Mouse (Mus musculus) lung, postnatal 0 days (tissue): ENCODE measurements around the gene Cuta. TPM values are rescaled to one million over a fixed set of nuclear protein-coding genes. Genes with fewer than 3 reads are reported as not detected.

Experiments
- ATAC-seq: fragments of 200-750 bp; cut with Nextera tagmentation; 2 replicates; pipeline ENCODE4 v1.8.0; 2017; ENCODE audit warnings: moderate library complexity
- DNase-seq: peaks from one replicate; pipeline ENCODE4 v3.0.0-alpha.2; 2016; ENCODE audit warnings: low spot score
- H3K27ac ChIP-seq: fragments of 300-500 bp; sonication (generic); 2 replicates; pipeline ENCODE4 v1.5.1; 2014; ENCODE audit warnings: antibody characterized with exemption, mild to moderate bottlenecking, low read length, mixed read lengths
- H3K27me3 ChIP-seq: fragments of 300-500 bp; sonication (generic); replicated peaks from 2 replicates; pipeline ENCODE4 v1.6.1; 2014; ENCODE audit warnings: low read length, mixed read lengths; ENCODE audit not compliant: insufficient read depth
- H3K36me3 ChIP-seq: fragments of 300-500 bp; sonication (generic); 2 replicates; pipeline ENCODE4 v1.6.1; 2014; ENCODE audit warnings: low read length, mixed read lengths; ENCODE audit not compliant: insufficient read depth
- H3K4me1 ChIP-seq: fragments of 300-500 bp; sonication (generic); 2 replicates; pipeline ENCODE4 v1.6.1; 2014; ENCODE audit warnings: antibody characterized with exemption, low read depth, low read length, mixed read lengths; ENCODE audit not compliant: insufficient read depth
- H3K4me2 ChIP-seq: fragments of 300-500 bp; sonication (generic); replicated peaks from 2 replicates; pipeline ENCODE4 v1.6.1; 2014; ENCODE audit warnings: low read depth, mild to moderate bottlenecking, low read length, moderate library complexity, mixed read lengths
- H3K4me3 ChIP-seq: fragments of 300-500 bp; sonication (generic); 2 replicates; pipeline ENCODE4 v1.5.1; 2014; ENCODE audit warnings: low read depth, low read length
- H3K9ac ChIP-seq: fragments of 300-500 bp; sonication (generic); replicated peaks from 2 replicates; pipeline ENCODE4 v1.6.1; 2014; ENCODE audit warnings: low read depth, mild to moderate bottlenecking
- H3K9me3 ChIP-seq: fragments of 300-500 bp; sonication (generic); 2 replicates; pipeline ENCODE4 v1.6.1; 2016; ENCODE audit warnings: low read length, mixed read lengths
- CTCF ChIP-seq: IDR thresholded peaks from 2 replicates; pipeline ENCODE4 v1.5.1; 2016; ENCODE audit warnings: antibody characterized with exemption, mild to moderate bottlenecking
- EP300 ChIP-seq: IDR thresholded peaks from 2 replicates; pipeline ENCODE4 v1.6.1; 2016; ENCODE audit warnings: antibody characterized with exemption, mild to moderate bottlenecking, control low read depth
- WGBS: fragments of 180-500 bp; shearing (Covaris S2); extraction: QIAGEN DNeasy Blood & Tissue Kit; methylation state at CpG from one replicate; pipeline ENCODE4 v1.1.7; 2014; 5-methylcytosine and 5-hydroxymethylcytosine counted together
- polyA plus RNA-seq: library from polyadenylated mRNA; unstranded; fragments of >200 nt; fragmentation: Nextera tagmentation; extraction: Ambion mirVana; gene quantifications from 2 replicates; pipeline ENCODE4 v1.2.1, GENCODE M21; 2015

Cuta gene
- polyA plus RNA-seq, 1 experiment from 2014 or later, result 180 TPM

DNA sequence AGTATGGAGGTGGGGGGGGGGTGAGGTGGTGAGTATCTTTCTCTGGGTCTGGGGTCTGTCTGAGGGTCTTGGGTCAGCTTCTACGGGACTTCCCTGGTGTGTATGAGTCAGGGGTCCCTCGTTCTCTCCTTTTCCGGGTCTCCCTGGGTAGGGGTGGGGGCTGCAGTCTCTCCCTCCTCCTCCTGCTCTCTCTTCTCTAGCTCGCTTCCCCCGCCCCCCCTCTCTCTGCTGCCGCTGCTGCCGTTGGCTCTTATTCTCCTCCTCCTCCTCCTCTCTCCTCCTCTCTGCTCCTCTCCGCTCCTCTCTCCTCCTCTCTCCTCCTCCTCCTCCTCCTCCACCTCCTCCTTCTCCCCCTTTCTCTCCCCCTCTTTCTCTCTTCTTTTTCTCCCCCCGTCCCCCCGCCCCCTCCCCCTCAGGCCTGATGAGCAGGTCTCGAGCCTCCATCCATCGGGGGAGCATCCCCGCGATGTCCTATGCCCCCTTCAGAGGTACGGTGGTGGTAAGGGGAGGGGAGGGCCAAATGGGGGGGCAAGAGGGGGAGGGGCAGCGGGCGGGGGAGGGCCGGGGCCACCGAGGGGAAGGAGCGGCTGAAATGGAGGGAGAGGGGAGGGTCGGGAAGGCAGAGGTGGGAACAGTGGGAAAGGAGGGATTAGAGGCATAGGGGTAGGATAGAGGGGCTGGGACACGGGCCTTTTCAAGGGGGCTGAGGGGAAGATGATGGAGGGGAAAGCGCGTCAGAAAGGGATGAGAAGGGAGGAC lies 1.8 kb upstream of the Cuta start, which contains the start of gene Syngap1:
TSS of gene Syngap1 (plus strand) at position 223 of the 759 bp plus-strand sequence.
- Histone ChIP-seq H3K9me3 (no peaks in the 10 kb centered on the region), H3K36me3 (no peaks in the 10 kb centered on the region), H3K4me2 (peak within 1 kb of the TSS; percentile 78), H3K9ac (peak within 1 kb of the TSS; percentile 77; the same call in 1 of the 2 replicates), H3K27ac (peak within 1 kb of the TSS; percentile 97), H3K4me3 (peak within 1 kb of the TSS; percentile 64), H3K4me1 (peaks cover 25% of the 10 kb centered on the region), H3K27me3 (no peaks in the 10 kb centered on the region)
- 2% methylated on average over 17 of the region's 24 CpGs for WGBS
- DNase-seq, result peak; percentile 56
- ATAC-seq, result no peak
- TF ChIP-seq EP300, result no peak
- no peak for TF ChIP-seq CTCF

DNA sequence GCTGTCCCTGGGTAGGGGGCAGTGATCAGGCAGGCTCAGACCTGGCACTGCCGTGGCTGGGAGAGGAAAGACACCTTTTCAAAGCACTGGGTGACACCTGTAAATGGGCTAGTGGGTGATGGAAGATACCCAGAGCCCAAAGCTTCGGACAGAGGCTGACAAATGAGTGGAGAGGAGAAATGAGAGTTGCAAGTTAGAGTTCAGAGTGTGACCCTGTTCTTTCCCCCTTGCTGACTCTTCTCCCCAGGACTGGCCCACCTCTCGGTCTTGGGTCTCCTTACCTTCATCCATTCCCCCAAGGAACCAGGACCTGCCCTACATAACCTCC lies 568 bp upstream of the Cuta start:
- Histone ChIP-seq H3K9me3 (no peaks in the 10 kb centered on the region), H3K27ac (peak overlapping the region; percentile 97), H3K36me3 (no peaks in the 10 kb centered on the region), H3K4me3 (peak overlapping the region; percentile 64), H3K9ac (peak overlapping the region; percentile 77), H3K27me3 (no peaks in the 10 kb centered on the region), H3K4me1 (peaks cover 25% of the 10 kb centered on the region), H3K4me2 (peak overlapping the region; percentile 78)
- DNase-seq (no peak), ATAC-seq (no peak)
- no peak; the same call in 1 of the 2 replicates for TF ChIP-seq CTCF
- no peak for TF ChIP-seq EP300
- 10% methylated on average over 3 of the region's 3 CpGs for WGBS

DNA sequence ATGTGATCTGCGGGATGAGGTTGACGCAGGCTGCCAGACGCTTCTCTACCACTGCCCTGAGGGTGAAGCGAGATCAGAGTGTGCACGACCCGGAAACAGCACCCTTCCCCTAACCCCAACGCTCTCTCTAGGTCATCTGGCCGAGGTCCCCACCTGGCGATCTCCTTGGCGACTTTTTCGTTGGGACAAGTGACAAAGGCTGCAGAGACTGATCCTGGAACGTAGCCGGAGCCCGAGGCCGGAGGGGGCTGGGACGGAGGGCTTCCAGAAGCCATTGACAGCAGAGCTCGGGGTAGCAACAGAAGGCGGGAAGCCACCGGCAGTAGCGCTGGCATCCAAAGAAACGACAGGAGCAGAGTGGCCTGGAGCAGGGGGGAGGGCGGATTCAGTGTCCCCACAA lies 638 bp downstream of the Cuta start:
- 2% methylated on average over 22 of the region's 22 CpGs for WGBS
- no peaks in the 10 kb centered on the region for H3K36me3 ChIP-seq
- peak overlapping the region; percentile 64 for H3K4me3 ChIP-seq
- H3K9ac ChIP-seq, result peak overlapping the region; percentile 60
- peak overlapping the region; percentile 95 for H3K4me2 ChIP-seq
- H3K9me3 ChIP-seq, result no peaks in the 10 kb centered on the region
- no peak for TF ChIP-seq CTCF
- 0 out of 2 replicates have a peak, but pooled peaks have one; percentile 23 for TF ChIP-seq EP300
- no peak for ATAC-seq
- peak overlapping the region; percentile 84 for H3K27ac ChIP-seq
- peaks cover 28% of the 10 kb centered on the region for H3K4me1 ChIP-seq
- DNase-seq, result no peak
- H3K27me3 ChIP-seq, result no peaks in the 10 kb centered on the region

DNA sequence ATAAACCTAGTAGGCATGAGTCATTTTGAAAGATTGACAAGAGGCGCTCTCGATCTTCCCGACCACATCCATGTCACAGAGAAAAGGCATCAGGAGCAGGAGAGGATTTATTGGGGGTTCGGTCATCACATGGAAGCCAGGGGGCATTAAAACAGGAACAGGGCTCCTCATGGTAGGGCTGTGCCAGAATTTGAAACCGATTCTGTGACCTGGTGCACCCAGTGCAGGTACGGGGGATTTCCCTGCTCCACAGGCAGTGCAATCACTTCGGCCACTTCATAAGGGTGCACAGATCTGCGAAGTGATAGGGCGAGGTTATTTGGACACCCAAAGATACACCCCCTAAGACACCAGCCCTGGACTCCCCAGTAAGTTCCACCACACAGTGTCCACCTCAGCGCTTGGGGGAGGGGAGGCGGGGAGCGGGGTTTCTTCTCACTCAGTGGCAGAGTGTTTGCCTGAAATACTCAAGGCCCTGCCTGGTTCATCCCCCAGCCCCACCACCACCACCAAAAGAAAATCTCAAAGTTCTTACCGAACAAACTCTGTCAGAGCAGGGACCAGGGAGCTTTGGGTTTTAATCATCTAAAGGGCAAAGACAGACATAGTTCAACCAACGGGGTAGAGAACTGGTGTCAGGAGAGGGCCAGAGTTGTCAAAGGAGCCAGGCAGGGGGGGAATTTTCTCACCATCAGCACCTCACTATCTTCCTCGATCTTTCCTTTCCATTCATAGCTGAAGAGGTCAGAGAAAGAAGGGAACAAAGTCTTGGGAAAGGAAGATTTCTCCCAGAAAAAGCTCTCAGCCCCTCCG lies 1.3 kb downstream of the Cuta start:
- WGBS, result 42% methylated on average over 16 of the region's 16 CpGs
- peak overlapping the region; percentile 64 for H3K4me3 ChIP-seq
- TF ChIP-seq CTCF (no peak), EP300 (no peak)
- ATAC-seq (no peak), DNase-seq (no peak)
- H3K27me3 ChIP-seq, result no peaks in the 10 kb centered on the region
- no peaks in the 10 kb centered on the region for H3K36me3 ChIP-seq
- no peaks in the 10 kb centered on the region for H3K9me3 ChIP-seq
- H3K27ac ChIP-seq, result peak overlapping the region; percentile 84; the same call in 1 of the 2 replicates
- peak overlapping the region; percentile 95 for H3K4me2 ChIP-seq
- H3K4me1 ChIP-seq, result peaks cover 32% of the 10 kb centered on the region
- peak overlapping the region; percentile 60; the same call in 1 of the 2 replicates for H3K9ac ChIP-seq

DNA sequence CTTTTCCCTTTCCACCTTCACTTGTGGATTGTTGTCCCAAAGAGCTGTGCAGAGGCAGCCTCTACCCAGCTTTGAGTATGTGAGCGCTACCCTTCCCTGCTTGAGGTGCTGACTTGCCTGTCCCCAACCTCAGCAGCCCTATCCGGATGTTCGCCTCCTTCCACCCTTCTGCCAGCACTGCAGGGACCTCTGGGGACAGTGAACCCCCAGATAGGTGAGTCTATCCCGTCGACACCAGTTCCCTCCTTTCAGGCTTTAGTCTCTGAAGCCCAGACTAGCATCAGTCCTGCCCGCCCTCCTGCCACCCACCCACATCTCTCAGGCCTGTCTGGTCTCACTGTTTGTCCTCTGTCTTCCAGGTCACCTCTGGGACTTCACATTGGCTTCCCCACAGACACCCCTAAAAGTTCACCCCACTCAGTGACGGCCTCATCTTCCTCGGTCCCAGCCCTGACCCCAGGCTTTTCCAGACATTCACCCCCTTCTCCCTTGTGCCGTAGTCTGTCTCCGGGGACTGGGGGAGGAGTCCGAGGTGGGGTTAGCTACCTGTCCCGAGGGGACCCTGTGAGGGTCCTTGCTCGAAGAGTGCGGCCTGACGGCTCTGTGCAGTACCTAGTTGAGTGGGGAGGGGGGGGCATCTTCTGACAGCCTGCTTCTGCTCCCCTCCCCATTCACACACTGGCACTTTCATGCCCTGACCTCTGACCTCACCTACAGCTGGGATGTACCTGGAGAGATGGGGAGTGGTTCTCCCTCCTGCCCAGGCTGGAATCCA lies 2.3 kb downstream of the Cuta start:
- ATAC-seq (no peak), DNase-seq (no peak)
- no peak overlapping the region for H3K4me3 ChIP-seq
- H3K27me3 ChIP-seq, result no peaks in the 10 kb centered on the region
- no peak overlapping the region for H3K9ac ChIP-seq
- H3K4me1 ChIP-seq, result peaks cover 34% of the 10 kb centered on the region
- no peaks in the 10 kb centered on the region for H3K9me3 ChIP-seq
- H3K36me3 ChIP-seq, result no peaks in the 10 kb centered on the region
- H3K27ac ChIP-seq, result no peak overlapping the region
- TF ChIP-seq EP300, result no peak
- TF ChIP-seq CTCF, result no peak
- no peak overlapping the region for H3K4me2 ChIP-seq
- 77% methylated on average over 15 of the region's 15 CpGs for WGBS

DNA sequence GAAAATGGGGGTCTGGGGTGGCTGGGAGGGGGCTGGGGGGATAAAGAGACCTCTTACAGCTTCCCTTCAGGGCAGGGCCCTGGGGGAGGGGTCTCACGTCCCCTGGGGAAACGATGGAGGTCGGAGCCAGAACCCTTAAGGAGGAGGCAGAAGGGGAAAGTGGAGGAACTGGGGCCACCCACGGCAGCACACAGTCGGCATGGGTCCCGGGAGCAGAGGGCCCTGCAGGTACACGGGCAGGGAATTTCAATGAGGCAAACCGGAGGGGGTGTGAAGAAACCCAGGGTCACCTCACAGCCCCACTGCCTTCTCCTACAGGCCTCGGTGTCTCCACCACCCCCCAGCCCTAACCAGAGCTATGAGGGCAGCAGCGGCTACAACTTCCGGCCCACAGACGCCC lies 2.9 kb downstream of the Cuta start:
- H3K9me3 ChIP-seq, result no peaks in the 10 kb centered on the region
- H3K27ac ChIP-seq, result no peak overlapping the region
- TF ChIP-seq EP300, result no peak
- H3K4me1 ChIP-seq, result peaks cover 34% of the 10 kb centered on the region
- no peak overlapping the region for H3K9ac ChIP-seq
- H3K27me3 ChIP-seq, result no peaks in the 10 kb centered on the region
- no peak overlapping the region for H3K4me2 ChIP-seq
- no peak for ATAC-seq
- DNase-seq, result no peak
- 76% methylated on average over 12 of the region's 12 CpGs for WGBS
- H3K36me3 ChIP-seq, result no peaks in the 10 kb centered on the region
- no peak overlapping the region for H3K4me3 ChIP-seq
